ENCODE assay signal across 30 mouse cellular contexts in the genomic region with DNA sequence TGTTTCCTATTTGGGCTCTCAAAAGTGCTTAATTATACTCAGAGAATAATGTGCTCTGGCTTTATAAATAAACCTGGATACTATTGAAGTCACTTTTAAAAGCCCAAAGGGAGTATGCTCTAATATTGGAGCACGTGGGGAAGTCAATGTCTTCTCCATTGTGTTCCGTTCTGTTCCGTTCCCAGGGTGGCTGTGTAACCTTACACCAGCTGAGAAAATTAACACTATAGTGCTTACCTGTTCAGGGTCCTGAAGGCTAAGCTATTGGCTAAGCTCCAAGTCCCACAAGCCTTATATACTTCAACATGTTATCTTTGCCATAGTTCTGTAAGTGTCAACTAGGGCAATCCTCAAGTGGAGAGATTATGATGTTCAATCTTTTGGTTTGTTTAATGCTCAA.
"Had no signal": no experiment of that assay in that cellular context is flagged by ENCODE, and none has a peak within 500 bp of the region (broad histone marks: within the 10 kb centered on the region; RNA-seq: fewer than 3 reads in every experiment).

No protein-coding gene starts in this region.

- H3K4me1 ChIP-seq: limb, embryonic 12.5 days; limb, embryonic 13.5 days; limb, embryonic 15.5 days; liver, embryonic 12.5 days; liver, embryonic 13.5 days; liver, embryonic 15.5 days; lung, embryonic 15.5 days; megakaryocyte, embryonic 14.5 days; midbrain, embryonic 15.5 days had no signal

- DNase-seq: left cerebral cortex, postnatal 4 days; liver; liver, embryonic 13.5 days; liver, postnatal 0 days; lung, adult 18-20 months; lung, adult 2 months; lung, embryonic 14.5 days; lung, postnatal 10 days; lung, postnatal 14 days; lung, postnatal 36 days; lung, postnatal 4 days; midbrain, embryonic 14.5 days had no signal

- H3K4me2 ChIP-seq: limb, embryonic 12.5 days; limb, embryonic 13.5 days; limb, embryonic 15.5 days; liver, embryonic 11.5 days; liver, embryonic 12.5 days; liver, embryonic 13.5 days; liver, embryonic 15.5 days; lung, embryonic 14.5 days; lung, embryonic 15.5 days; midbrain, embryonic 12.5 days; midbrain, embryonic 15.5 days; neural tube, embryonic 12.5 days had no signal

- ATAC-seq: liver, embryonic 12.5 days; liver, postnatal 0 days; lung, postnatal 0 days; midbrain, embryonic 15.5 days; midbrain, embryonic 16.5 days had no signal

- H3K27ac ChIP-seq: limb, embryonic 10.5 days; limb, embryonic 12.5 days; limb, embryonic 13.5 days; limb, embryonic 15.5 days; liver, embryonic 12.5 days; liver, embryonic 13.5 days; liver, embryonic 14.5 days; liver, embryonic 15.5 days; lung, embryonic 15.5 days; macrophage; midbrain, embryonic 10.5 days; midbrain, embryonic 12.5 days; midbrain, embryonic 15.5 days; neural tube, embryonic 12.5 days had no signal

- H3K4me3 ChIP-seq: limb, embryonic 10.5 days; limb, embryonic 12.5 days; limb, embryonic 13.5 days; limb, embryonic 15.5 days; liver, embryonic 12.5 days; liver, embryonic 13.5 days; liver, embryonic 15.5 days; lung, embryonic 15.5 days; megakaryocyte, embryonic 14.5 days; midbrain, embryonic 10.5 days; midbrain, embryonic 12.5 days; midbrain, embryonic 15.5 days; myocyte; neural tube, embryonic 12.5 days had no signal

- H3K27me3 ChIP-seq: limb, embryonic 13.5 days; limb, embryonic 15.5 days; liver, embryonic 12.5 days; liver, embryonic 13.5 days; liver, embryonic 15.5 days; lung, embryonic 15.5 days; midbrain, embryonic 15.5 days had no signal

- H3K9me3 ChIP-seq: limb, embryonic 10.5 days; limb, embryonic 12.5 days; limb, embryonic 13.5 days; limb, embryonic 15.5 days; liver, embryonic 12.5 days; liver, embryonic 13.5 days; liver, embryonic 15.5 days; lung, embryonic 15.5 days; megakaryocyte, embryonic 14.5 days; midbrain, embryonic 10.5 days; midbrain, embryonic 12.5 days; midbrain, embryonic 15.5 days; neural tube, embryonic 12.5 days had no signal

- H3K36me3 ChIP-seq: limb, embryonic 10.5 days; limb, embryonic 12.5 days; limb, embryonic 13.5 days; limb, embryonic 15.5 days; liver, embryonic 12.5 days; liver, embryonic 13.5 days; liver, embryonic 15.5 days; lung, embryonic 15.5 days; midbrain, embryonic 10.5 days; midbrain, embryonic 12.5 days; midbrain, embryonic 15.5 days; neural tube, embryonic 12.5 days had no signal

- H3K9ac ChIP-seq: limb, embryonic 12.5 days; limb, embryonic 13.5 days; limb, embryonic 15.5 days; liver, embryonic 12.5 days; liver, embryonic 13.5 days; liver, embryonic 14.5 days; liver, embryonic 15.5 days; liver, postnatal 0 days; lung, embryonic 14.5 days; lung, embryonic 15.5 days; midbrain, embryonic 12.5 days; midbrain, embryonic 15.5 days; neural tube, embryonic 12.5 days had no signal
